Mouse (Mus musculus) lung, postnatal 0 days (tissue): ENCODE measurements around the gene Spopl.

ENCODE experiments used
- CTCF ChIP-seq: IDR thresholded peaks from 2 replicates; pipeline ENCODE4 v1.5.1; 2016; ENCODE audit warnings: antibody characterized with exemption, mild to moderate bottlenecking
- EP300 ChIP-seq: IDR thresholded peaks from 2 replicates; pipeline ENCODE4 v1.6.1; 2016; ENCODE audit warnings: antibody characterized with exemption, mild to moderate bottlenecking, control low read depth

GRCm38 (mm10) chr2:23539967-23540366, 31.9 kb downstream of the Spopl start:
- TF ChIP-seq CTCF (no peak), EP300 (no peak)
